Mouse (Mus musculus) CD4-positive, CD25-positive, alpha-beta regulatory T cell, adult 2 months (primary cell): ENCODE results near the gene Fbxl20.

Experiments
- DNase-seq: peaks from one replicate; pipeline ENCODE4 v3.0.0-alpha.2; 2012; ENCODE audit warnings: low read depth, low spot score

Gene Fbxl20

DNA sequence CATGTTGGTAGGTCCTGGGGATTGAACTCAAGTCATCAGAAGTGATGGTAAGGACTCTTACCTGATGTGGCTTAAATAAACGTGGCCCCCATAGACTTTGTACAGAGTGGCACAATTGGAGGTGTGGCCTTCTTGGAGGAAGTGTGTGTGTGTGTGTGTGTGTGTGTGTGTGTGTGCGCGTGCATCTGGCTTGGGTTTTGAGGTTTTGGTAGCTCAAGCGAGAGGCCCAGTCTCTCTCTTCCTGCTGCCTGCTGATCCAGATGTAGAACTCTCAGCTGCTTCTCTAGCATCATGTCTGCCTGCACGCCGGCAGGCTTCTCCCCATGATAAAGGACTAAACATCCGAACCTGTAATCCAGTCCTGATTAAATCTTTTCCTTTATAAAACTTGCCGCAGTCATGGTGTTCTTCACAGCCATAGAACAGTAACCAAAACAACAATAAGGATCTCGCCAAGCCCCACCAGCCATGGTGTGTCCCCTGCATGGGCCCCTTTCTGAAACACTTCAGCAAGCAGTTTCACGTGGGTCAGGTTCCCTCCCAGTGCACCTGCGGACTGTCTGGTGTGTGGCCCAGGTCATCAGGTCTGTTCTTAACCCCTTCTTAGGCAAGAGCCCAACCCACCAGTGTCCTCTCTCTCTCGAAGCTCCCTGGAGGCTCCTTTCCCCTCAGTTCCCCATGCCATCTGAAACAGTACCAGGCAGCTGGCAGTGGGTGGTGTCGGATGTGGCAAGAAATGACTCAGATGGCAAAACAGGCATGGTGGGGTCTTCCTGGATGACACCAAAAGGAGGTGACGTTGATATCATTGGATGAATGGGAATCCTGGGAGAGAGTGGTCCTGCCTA lies 100.3 kb downstream of the Fbxl20 start:
- DNase-seq: peak; percentile 48

DNA sequence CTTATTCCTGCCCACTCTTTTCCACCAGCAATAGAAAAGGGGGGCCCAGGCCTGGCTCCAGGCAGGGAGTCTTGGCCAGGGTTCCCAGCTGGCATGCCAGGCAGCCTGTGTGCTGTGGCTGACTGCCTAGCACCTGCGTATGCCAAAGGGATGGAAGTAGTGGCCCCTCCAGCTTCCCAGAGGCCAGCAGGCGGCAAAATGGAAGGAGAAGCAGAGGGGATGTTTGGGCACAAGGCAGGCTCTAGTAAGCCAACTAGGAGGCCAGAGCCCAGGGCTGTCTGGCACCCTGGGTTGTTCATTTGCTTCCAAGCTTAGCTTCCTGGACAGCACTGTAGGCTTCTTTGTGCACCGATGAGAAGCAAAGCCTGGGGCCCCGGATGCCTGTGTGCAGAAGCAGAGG lies 102.5 kb downstream of the Fbxl20 start:
- no peak for DNase-seq

DNA sequence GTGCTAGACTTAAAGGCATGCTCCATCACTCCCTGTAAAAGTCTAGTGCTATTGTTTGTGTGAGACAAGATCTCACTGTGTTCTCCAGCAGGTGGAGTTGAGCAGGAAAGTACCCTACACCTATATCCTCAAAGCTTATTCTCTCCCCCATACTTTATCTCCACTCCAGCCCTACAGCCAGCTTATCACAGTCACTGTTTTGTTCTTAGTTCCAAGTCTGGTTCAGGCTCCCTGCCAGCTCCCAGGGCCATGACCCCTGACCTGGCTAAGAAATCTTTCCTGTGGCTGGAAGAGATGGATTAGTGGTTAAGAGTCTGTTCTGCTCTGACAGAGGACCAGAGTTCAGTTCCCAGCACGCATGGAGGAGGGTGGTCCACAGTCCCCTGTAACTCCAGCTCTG lies 103.7 kb downstream of the Fbxl20 start:
- no peak for DNase-seq

DNA sequence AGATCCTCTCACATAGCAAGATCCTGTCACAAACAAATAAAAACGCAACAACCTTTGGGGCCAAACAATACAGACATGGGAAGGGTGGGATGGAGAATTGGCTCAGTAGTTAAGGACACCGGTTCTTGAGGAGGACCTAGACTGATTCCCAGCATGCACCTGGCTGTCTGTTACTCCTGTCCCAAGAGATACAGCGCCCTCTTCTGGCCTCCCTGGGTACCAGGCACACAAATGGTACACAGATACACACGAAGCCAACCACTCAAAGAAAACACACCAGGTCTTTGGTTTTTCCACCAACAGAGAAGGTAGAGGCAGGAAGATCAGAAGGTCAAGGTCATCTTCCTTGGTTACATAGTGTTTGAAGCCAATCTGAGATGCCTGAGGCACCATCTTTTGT lies 104.6 kb downstream of the Fbxl20 start:
- DNase-seq: peak; percentile 43

DNA sequence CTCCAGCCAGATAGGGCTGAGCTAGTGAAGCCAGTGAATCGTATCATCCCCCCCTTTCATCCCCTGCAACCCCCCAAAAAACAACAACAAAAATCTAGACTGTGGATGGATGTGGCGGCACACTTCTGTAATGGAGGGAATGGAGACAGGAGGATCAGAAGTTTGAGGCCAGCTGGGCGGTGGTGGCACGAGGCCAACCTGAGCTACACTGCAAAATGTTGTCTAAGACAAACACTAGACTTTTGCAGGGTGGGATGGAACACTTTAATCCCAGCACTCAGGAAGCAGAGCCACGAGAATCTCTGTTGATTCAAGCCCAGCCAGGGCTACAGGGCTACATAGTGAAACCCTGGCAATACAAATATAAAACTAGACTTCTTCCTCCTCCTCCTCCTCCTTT lies 106.1 kb downstream of the Fbxl20 start:
- no peak for DNase-seq

DNA sequence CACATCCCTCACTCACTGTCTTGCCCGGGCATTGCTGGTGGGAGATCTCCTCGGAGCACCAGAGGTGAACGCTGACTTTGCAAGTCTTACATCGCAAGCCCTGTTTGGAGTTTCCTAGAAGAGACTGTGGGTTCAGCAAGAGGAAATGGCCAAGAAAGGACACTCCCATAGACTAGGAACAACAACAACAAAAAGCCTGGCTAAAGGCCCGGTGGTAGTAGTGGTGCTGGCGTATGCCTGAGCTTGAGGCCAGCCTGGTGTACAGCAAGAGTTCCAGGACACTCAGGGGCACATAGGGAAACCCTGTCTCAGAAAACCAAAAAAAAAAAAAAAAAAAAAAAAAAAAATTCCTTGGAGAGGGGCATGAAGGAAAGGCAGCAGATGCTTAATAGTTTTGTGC lies 107.5 kb downstream of the Fbxl20 start:
- DNase-seq: no peak

DNA sequence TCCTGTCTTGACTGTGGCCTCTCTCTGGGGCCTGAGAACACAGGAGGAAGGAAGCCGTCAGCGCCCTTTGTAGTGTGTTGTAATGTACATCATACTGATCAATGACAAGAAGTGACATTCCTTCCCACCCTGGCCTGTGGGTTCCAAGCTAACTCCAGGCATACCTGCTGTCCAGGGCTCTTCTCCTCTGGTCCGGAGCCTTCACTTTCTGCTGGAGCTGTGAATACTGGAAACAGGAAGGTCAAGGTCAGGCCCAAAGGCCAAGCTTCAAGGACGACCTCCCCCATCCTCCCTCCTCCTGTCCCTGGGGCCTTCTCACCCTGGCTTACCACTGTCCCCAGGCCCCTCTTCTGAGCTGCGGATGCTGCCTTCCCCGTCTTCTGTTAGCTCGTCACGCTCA lies 109.2 kb downstream of the Fbxl20 start:
- no peak for DNase-seq

DNA sequence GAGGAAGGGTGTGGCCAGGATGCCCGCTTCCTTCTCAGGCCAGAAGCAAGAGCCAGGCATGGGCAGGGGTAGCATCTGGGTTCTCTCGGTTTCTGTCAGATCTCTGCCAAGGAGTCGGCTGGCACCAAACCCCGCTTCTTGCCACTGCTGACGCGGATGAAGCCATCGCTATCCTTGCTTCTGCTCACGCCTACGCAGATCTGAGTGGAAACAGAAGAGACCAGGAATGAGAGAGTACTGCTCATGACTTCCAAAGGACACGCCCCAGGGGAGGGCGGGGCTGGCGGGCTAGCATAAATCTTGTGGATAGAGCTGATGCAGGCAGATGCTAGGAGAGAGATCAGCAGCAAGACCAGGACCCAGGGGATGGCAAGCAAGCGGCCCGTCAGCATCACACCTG lies 112.3 kb downstream of the Fbxl20 start:
- no peak for DNase-seq

DNA sequence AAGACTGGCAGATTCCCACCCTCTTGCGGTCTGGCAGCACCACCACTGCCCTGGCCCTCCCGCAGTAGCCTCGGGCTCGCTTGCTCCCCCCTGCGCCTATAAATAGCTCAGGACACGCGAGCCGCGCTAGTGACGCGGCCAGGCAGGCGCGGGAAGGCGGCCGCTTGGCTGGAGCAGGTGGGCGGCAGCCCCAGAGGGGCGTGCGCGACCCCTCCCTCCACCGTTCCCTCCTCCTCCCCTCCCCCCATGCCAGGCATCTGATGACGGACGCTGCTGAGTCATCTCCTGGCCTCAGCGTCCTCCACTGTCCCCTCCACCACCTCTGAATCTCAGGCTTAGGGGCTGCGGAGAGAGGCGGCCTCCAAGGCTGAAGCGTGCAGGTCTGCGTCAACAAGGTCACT lies 114.2 kb downstream of the Fbxl20 start:
- no peak for DNase-seq

DNA sequence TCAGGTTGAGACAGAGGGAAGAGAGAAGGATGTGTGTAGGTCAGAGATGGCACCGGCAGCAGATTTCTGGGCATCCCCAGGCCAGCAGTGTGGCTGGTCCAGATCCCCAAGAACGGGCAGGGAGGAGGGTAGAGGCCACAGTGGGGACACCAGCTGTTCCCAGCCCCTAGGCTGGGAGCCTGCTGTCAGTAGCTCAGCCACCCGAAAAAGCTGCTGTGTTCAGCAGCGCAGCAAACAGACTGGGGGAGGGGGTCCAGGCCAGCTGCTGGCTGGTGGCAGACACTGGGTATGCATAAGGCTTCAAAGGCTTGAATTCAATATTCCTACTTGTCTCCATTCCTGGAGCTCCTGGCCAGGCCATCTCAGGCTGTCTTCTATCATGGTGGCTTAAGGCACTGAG lies 115.4 kb downstream of the Fbxl20 start:
- no peak for DNase-seq

DNA sequence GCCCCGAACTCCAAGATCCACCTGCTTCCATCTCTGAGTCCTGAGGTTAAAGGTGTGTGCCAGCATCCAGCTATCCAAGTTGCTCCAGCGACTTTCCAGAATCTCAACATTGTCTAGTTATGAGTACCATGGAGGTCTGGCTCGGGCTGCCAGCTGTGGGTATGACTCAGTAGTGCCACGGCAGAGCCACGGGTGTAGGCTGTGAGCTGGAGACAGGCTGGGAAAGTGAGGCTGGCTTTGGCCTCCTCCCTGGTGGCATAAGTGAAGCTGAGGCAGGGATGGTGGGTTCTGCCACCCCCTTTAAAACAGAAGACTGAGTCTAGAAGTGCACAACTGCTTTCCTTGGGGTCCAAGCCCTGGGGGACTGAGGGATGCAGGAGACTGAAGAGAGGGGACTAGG lies 116.1 kb downstream of the Fbxl20 start:
- DNase-seq: no peak
